Mouse (Mus musculus): ENCODE data around the gene Kat6b. TPM values are rescaled to one million over a fixed set of nuclear protein-coding genes. Genes with fewer than 3 reads are reported as not detected.

Kat6b gene
- total RNA-seq, 1 experiment from 2014 or later: 15.1 TPM

DNA sequence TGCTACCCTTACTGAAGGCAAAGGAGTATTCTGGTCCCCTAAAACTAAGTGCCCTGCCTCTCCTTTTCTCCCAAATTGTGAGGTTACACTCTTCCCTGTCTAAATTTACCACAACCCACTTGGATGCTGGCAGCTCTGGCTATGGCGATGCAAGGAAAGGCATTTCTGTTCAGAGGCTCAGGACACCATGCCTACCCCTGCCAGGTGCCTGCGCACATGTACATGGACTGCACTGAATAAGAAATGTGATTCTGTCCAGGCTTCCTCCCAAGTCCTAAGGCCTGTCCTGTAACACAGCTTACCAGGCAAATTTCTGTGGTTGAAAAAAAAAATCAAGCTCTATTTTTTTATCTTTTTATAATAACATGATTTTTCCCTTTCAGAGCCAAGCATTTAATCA lies 195.0 kb downstream of the Kat6b start:
- ATAC-seq (replicated peaks; ENCODE audit: insufficient number of reproducible peaks, low FRiP score, low TSS enrichment, poor library complexity, severe bottlenecking): no peak

DNA sequence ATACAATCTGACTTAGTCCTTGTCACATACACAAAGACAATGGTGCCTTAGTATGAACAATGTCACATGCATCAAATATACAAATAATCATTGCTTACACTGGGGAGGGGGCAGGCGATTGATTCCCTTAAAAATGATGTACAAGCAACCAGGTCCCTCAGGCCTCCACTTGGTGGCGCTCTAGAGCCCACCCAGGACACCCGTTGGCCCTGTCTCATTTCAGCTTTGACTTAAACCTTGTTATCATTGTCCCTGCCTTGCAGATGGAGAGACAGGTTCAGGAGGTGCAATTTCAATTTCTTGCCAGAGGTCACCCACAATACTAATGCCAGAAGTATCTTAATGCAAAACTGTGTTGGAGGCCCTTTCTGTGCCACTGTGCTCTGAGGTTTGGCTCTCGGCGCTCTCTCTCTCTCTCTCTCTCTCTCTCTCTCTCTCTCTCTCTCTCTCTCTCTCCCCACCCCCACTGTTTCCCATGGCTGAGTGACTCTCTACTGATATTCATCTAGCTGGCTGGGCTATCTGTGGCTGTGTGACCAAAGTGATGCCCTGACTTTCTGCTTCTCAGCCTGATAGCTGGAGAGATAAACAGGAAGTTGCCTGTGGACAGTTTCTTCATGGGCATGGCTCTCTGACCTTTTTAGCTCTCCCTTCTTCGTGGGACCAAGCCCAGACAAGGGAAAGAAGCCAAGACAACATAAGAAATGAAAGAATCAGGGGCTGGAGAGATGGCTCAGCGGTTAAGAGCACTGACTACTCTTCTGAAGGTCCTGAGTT lies 197.5 kb downstream of the Kat6b start:
- ATAC-seq (replicated peaks; ENCODE audit: insufficient number of reproducible peaks, low FRiP score, low TSS enrichment, poor library complexity, severe bottlenecking): peak; percentile 72

DNA sequence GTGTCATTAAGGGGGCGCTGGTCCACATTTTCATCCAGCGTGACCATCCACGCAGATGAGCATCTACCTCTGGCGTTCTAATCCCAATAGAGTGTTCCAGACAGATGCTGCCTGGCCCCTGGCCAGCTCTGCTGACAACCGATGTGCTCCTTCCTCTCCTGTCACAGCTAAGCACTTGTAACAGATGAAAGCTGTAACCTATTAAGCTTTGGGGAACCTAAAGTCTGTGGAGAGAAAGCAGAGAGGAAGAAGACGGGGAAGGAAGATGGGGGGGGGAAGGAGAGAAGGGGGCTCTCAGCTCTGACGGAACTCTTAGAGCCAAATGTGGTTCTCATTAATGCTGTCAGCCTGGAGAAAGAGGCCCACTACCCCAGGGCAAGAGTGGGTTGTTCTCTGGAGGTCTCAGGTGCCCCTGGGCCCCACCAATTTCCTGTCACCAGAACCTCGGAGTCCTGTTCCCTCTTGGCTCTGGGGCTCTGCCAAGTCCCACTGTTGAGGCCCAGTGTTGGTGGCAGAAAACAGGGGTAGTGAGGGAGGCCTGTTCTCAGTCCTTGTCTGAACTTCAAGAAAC lies 198.5 kb downstream of the Kat6b start:
- ATAC-seq (replicated peaks; ENCODE audit: insufficient number of reproducible peaks, low FRiP score, low TSS enrichment, poor library complexity, severe bottlenecking): peak; percentile 33

DNA sequence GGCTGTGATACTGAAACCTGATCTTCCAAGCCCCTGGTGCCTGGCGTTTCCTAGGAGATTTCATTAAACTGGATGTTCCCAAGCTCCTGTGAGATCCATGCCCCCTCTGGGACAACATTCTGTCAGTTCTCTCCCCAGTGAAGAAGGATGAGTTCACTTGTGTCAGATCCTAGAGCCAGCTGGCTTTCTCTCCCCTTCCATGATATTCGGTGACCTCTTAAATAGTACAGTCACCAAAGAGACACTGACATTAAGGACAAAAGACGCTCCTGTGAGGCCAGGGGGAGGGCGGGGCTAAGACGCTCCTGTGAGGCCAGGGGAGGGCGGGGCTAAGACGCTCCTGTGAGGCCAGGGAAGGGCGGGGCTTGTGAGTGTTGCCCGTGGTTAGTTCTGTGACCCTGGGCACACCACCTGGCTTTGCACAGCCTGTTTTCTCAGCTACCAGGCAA lies 201.5 kb downstream of the Kat6b start:
- ATAC-seq (replicated peaks; ENCODE audit: insufficient number of reproducible peaks, low FRiP score, low TSS enrichment, poor library complexity, severe bottlenecking): peak; percentile 76

DNA sequence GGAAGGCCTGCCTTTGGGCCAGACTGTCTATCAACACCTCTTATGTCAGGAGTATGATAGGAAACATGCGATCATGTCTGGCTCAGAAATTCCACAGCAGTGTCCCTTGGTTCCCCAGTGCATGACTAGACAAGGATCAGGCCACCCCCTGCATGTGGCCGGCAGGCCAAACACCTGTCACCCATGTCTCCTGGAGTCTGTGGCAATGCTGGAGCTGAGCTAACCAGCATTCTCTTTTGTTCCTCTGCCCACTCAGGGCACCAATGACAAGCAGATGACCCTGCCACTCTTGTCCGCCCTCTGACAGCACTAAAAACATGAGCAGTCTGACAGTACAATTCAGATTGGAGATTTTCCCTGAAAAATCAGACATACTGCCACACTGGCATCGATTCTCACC lies 202.6 kb downstream of the Kat6b start:
- ATAC-seq (replicated peaks; ENCODE audit: insufficient number of reproducible peaks, low FRiP score, low TSS enrichment, poor library complexity, severe bottlenecking): no peak

DNA sequence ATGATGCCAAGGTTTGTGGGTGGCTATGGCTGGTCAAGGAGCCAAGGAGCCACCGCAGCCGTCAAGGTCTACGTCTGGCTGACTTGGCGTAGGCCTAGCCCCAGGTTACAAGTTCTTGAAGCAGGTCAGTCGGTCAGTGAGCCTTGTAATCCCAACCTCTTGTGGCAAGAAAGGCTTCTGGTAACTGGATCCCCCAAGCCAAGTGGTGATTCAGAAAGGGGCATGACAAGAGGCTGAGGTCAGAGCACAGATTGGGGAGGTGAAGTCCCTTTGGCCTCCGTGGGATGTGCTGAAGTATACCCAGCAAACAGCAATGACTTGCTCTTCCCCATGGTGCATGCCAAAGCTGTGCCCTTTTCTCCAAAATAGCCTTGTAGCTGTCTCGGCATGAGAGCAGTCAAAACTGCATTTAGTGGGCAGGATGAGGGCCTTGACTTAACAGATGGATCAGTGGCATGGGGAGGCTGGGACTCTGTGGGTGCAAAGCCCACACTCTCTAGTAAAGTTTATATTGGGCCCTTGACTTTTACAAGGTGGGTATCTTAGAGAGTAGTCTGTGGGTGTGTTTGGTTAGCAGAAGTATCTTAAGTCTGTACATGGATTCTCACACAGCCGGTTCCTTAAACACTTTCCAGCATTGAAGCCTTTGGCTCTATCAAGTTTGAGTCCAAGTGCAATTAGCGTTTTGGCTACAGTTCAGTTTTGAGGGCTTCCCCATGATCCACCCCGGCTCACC lies 204.3 kb downstream of the Kat6b start:
- no peak for ATAC-seq (replicated peaks; ENCODE audit: insufficient number of reproducible peaks, low FRiP score, low TSS enrichment, poor library complexity, severe bottlenecking)

DNA sequence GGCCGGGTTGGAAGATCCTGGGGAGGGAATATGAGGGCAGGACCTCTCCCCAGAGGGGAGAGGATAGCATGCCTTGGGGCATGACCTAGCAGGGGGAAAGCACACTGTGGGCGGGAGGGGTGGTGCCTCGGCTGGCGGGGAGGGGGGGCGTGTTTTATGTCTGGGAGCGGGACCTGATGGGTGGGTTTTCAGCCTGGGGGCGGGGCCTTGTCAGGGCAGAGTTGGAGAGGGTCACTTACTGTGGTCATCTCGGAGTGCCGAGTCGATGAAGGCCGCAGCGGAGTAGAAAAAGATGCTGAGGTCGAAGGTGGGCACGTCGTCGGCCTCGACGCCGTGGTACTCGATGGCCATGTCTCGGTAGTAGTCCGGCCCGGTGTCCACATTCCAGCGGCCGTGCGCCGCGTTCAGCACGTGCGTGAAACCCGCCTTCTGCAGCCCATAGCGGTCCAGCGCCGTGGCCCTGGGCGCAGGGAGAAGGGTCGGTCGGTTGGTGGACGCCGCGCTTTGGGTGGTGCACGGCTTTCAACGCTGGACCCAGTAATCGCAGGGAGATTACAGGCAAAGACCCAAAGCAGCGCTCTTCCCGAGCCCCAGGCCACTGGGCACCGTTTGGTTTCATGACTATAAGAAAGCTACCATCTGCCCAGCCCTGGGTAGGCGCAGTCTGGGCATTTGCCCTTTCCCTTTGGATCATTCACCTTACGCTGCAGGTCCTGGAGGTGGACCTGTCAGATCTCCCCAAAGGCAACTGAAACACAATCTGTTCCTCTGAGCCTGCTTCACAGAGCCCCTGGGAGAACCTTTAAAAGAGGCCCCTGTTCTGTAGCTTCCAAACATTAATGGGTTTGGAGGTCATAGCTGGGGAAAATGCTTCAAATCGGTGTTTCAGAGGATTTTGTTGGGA lies 205.4 kb downstream of the Kat6b start:
- no peak for ATAC-seq (replicated peaks; ENCODE audit: insufficient number of reproducible peaks, low FRiP score, low TSS enrichment, poor library complexity, severe bottlenecking)

DNA sequence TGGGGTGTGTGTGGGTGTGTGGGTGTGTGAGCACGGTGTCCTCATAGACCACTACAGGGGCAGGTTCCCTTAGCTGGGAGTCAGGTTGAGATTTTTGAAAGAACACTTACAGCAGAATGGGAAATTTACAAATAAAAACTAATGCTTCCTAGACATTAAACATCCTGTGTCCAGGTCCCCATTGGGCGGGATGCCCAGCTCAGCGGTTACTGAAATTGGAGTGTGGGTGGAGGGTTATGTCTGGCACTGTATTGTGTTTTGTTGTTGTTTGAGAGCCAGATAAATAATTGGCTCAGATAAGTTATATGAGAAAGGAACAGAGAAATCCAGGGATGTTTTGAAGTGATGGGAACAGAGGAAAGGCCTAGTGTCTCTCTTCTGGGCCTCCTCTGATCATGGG lies 209.8 kb downstream of the Kat6b start:
- ATAC-seq (replicated peaks; ENCODE audit: insufficient number of reproducible peaks, low FRiP score, low TSS enrichment, poor library complexity, severe bottlenecking): no peak

DNA sequence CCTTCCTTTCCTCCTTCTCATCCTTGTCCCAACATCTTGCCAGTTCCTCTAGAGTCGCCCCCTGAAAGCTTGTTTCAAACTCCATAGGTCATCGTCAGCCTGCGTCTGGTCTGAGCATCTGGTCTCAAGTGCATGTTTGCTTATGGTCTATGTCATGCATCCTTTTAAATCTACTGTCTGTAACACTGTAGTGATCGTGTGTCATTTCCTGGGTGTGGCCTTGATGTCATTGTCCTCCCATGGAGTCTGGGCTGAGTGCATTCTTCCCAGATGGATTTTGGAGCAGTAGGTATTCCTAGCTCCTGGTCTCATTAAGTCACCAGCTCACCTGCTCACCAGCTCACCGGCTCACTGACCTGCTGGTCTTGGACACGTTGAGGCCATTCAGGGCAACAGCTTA lies 213.8 kb downstream of the Kat6b start:
- ATAC-seq (replicated peaks; ENCODE audit: insufficient number of reproducible peaks, low FRiP score, low TSS enrichment, poor library complexity, severe bottlenecking): no peak

DNA sequence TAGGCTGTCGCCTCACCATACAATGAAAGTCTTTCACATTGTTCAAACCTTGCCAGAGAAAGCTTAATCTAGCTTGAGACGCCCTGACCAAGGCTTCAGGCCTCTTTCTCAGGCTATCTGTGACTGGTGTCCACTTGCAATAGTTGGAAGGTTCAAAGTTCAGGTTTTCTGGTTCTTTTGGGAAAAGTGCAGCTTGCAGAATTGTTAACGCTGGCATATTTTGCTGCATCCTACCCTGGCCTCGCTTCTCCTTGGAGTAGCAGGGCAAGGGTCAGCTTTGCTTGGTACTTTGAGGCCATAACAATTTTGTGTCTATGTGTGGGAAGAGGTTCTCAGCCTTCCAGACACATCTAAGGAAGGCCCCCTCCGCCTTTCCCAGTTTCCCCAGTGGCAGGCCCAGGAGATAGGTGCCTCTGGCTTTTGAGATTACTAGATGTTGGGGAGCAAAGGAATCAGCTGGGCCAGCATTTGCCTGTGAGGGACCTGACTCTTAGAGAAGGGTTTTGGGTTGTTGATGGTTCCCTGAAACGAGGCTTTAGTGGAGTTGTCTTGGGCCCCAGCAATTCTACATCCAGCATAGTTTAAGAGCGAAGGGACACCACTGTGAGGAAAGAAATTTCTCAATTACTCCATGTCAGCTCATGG lies 215.1 kb downstream of the Kat6b start:
- no peak for ATAC-seq (replicated peaks; ENCODE audit: insufficient number of reproducible peaks, low FRiP score, low TSS enrichment, poor library complexity, severe bottlenecking)

DNA sequence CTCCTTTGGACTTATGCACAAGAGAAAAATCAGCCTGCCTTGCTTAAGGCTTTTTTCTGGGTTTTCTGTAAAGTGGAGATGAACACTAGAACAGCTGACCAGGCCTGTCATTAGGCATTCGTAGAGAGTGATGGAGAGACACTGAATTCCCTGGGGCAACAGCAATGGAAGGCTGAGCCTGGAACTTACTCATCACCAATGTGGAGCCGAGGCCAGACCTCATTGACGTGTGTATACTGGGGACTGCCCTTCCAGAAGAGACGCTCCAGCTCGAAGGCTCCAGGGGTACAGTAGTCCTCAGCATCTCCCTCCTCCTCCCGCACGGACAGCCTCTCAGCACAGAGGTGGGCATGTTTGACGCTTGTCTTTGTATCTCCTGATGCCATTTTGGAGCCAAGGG lies 221.5 kb downstream of the Kat6b start:
- no peak for ATAC-seq (replicated peaks; ENCODE audit: insufficient number of reproducible peaks, low FRiP score, low TSS enrichment, poor library complexity, severe bottlenecking)

DNA sequence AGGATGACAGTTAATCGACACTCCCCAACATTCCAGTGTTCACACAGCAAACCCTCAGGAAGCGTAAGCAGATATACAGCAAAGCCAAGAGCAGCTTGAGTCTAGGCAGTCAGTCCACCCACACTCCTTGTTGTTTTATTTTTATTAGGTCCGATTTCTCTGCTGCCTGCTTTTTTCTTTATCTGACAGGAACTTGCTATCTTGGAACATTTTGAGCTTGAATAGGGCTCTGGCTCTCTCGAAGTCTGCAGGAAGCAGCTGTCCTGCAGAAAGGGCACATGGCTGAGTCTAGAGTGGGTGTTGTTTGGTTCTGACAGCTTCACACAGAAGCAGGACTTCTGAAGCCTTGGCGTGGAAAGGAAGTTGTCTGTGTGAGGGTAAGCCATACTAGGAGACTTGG lies 222.0 kb downstream of the Kat6b start:
- no peak for ATAC-seq (replicated peaks; ENCODE audit: insufficient number of reproducible peaks, low FRiP score, low TSS enrichment, poor library complexity, severe bottlenecking)

DNA sequence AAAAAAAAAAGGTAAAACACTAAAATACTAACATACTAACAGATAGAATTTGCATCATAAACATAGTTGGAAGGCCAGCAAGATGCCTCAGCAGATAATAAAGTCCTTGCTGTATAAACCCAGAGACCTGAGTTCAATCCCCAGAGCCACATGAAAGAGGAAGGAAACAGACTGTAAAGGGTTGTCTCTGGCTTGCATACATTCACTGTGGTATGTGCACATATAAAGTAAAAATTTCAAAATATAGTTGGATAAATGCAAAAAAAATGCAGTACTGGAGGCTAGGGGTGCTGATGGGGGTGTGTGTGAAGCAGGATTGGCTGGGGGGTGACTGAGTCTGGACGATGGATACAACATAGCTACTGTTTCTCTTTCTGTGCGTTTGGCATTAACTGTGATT lies 224.2 kb downstream of the Kat6b start:
- ATAC-seq (replicated peaks; ENCODE audit: insufficient number of reproducible peaks, low FRiP score, low TSS enrichment, poor library complexity, severe bottlenecking): no peak; the same call in 1 of the 2 replicates

DNA sequence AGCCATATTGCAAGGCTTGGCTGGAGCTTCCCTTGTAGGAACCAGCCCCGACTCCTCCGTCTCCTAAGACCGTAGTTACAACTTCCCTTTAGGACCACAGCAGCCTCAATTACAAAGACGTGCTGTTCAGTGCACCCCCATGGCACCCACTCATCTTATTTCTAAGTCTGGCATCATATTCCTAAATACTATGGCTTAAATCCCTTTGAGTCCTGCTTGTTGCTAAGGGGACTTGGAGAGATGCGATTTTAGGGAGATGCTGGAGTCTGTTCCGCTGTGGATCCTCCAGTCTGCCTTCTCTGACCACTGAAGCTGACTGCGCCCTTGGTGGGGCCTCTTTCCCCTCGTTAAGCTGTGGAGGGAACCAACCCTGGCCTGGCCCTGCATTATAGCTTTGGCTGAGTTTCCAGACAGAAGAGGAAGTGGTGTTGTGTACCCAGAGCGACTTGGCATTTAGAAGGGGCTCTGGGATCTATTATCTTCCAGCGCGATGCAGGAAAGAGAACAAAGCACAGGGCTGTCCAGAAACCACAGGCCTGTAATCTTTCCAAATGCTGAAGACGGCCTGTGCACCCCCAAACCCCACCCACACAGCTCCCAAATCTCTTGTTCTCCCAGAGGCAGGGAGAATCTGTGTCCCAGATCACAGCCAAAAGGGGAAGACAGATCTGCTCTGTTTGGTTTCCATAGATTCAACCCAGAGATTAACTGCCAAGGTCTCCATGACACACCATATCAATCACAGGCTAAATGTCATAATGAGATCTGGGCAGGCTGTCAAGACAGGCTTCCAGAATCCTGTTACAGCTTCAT lies 225.7 kb downstream of the Kat6b start:
- peak; percentile 92 for ATAC-seq (replicated peaks; ENCODE audit: insufficient number of reproducible peaks, low FRiP score, low TSS enrichment, poor library complexity, severe bottlenecking)

DNA sequence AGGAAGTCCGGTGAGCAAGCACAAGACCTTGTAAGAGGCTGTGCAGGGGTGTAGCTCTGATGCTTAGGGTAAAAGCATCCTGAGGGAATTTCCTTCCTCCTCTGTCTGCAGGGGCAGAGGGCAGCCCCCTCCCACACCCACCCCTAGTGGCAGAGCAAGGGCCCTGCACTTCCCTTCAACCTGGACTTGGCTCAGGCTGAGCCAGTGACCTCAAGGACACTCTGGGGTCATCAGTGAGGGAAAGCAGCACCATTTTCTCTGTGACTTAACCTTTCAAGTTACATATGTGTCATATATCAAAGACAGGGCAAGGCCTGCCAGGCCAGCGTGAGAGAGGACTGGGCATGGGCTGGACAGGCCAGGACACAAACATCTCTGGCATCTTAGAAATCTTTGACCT lies 228.3 kb downstream of the Kat6b start:
- no peak for ATAC-seq (replicated peaks; ENCODE audit: insufficient number of reproducible peaks, low FRiP score, low TSS enrichment, poor library complexity, severe bottlenecking)

DNA sequence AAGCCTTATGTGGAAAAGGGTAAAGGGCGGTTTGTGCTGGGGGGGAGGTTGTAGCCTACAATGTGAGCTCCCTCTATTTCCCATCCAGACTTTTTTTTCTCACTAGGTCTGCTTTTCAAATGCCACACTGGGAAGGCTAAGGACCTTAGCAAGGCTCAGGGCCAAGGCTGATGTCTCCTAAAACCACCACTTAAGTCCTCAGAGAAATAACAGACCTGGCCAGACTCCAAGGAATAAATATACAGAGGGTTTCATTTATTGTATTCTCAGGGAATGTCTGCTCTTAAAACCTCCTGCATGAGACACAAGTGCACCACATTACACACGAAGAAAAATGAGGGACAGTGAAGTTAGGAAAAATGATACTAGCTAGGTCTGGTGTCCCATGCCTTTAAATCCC lies 230.0 kb downstream of the Kat6b start:
- ATAC-seq (replicated peaks; ENCODE audit: insufficient number of reproducible peaks, low FRiP score, low TSS enrichment, poor library complexity, severe bottlenecking): no peak

DNA sequence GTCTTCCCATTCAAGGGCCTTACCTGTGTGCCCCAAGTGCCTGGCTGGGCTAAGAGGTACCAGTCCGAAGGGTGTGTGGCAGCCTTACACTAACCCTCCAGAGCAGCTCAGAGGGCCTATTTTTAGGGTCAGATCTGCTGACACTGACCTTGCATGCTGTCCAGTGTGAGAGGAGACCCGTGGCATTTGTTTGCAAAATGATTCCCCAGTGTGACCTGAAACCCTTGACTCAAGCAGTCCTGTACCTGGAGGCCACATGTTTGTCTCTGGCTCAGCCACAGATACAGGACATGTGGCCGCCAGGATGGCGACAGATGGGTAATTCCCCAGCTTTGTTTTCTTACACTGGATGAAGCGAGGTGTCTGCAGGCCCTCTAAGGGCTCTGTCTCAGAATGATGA lies 233.3 kb downstream of the Kat6b start, which contains the start of gene Dupd1:
Gene Dupd1, minus strand, starts transcription at position 91 of the 400 bp plus-strand sequence.
- no peak for ATAC-seq (replicated peaks; ENCODE audit: insufficient number of reproducible peaks, low FRiP score, low TSS enrichment, poor library complexity, severe bottlenecking)
